Mouse (Mus musculus) forebrain, embryonic 15.5 days (tissue): ENCODE data around the gene Gm136. TPM values are rescaled to one million over a fixed set of nuclear protein-coding genes. Genes with fewer than 3 reads are reported as not detected.
A peak's percentile ranks its signal among the peaks of the same experiment; 100 is the strongest.

ENCODE experiments used
- ATAC-seq: fragments of 200-750 bp; cut with Nextera tagmentation; replicated peaks from 2 replicates; pipeline ENCODE4 v1.8.0; 2017; ENCODE audit warnings: mild to moderate bottlenecking, moderate TSS enrichment, moderate library complexity
- H3K27ac ChIP-seq: fragments of 300-500 bp; sonication (generic); replicated peaks from 2 replicates; pipeline ENCODE4 v1.5.1; 2015; ENCODE audit warnings: mild to moderate bottlenecking, inconsistent platforms
- H3K27me3 ChIP-seq: fragments of 300-500 bp; sonication (generic); 2 replicates; pipeline ENCODE4 v1.6.1; 2015; ENCODE audit warnings: inconsistent platforms
- H3K36me3 ChIP-seq: fragments of 300-500 bp; sonication (generic); 2 replicates; pipeline ENCODE4 v1.6.1; 2015; ENCODE audit warnings: mild to moderate bottlenecking, inconsistent platforms
- H3K4me1 ChIP-seq: fragments of 300-500 bp; sonication (generic); 2 replicates; pipeline ENCODE4 v1.6.1; 2015; ENCODE audit warnings: inconsistent platforms
- H3K4me2 ChIP-seq: fragments of 300-500 bp; sonication (generic); replicated peaks from 2 replicates; pipeline ENCODE4 v1.6.1; 2015; ENCODE audit warnings: mild to moderate bottlenecking, inconsistent platforms
- H3K4me3 ChIP-seq: fragments of 300-500 bp; sonication (generic); 2 replicates; pipeline ENCODE4 v1.5.1; 2015; ENCODE audit warnings: mild to moderate bottlenecking, inconsistent platforms
- H3K9ac ChIP-seq: fragments of 300-500 bp; sonication (generic); replicated peaks from 2 replicates; pipeline ENCODE4 v1.6.1; 2015; ENCODE audit warnings: mild to moderate bottlenecking, inconsistent platforms
- H3K9me3 ChIP-seq: fragments of 300-500 bp; sonication (generic); 2 replicates; pipeline ENCODE4 v1.6.1; 2016; ENCODE audit warnings: inconsistent platforms
- WGBS: fragments of 180-500 bp; shearing (Covaris S2); methylation state at CpG from one replicate; pipeline ENCODE4 v1.1.7; 2015; ENCODE audit warnings: mixed read lengths; 5-methylcytosine and 5-hydroxymethylcytosine counted together
- polyA plus RNA-seq: library from polyadenylated mRNA; unstranded; fragments of >200 nt; fragmentation: Nextera tagmentation; extraction: Ambion mirVana; gene quantifications from 2 replicates; pipeline ENCODE4 v1.2.1, GENCODE M21; 2015

Gm136 gene
- not detected in 2 replicates for polyA plus RNA-seq

DNA sequence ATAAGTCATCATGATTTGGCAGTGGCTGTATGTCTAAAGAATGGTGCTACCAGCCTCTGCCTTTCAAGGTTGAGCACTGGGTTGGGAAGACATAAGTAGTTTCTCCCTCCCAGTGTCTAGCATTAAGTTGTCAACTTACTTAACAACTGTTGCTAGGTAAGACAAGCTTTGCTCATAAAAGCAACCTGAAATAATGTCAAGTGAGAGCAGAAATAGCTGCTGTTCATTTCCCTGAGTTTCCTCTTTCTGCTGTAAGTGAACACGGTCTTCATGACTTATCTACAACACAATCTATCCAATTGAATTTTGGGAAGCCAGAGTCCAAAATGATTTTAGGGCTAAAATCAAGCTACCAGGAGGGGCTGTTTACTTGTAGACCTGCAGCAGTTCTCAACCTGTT, at the start of gene Gm136:
TSS of gene Gm136 (minus strand) at position 101 of the 400 bp plus-strand sequence.
- Histone ChIP-seq H3K4me1 (no peaks in the 10 kb centered on the region), H3K9ac (no peak within 1 kb of the TSS), H3K4me2 (no peak within 1 kb of the TSS), H3K9me3 (no peaks in the 10 kb centered on the region), H3K27me3 (no peaks in the 10 kb centered on the region), H3K27ac (no peak within 1 kb of the TSS), H3K36me3 (no peaks in the 10 kb centered on the region), H3K4me3 (no peak within 1 kb of the TSS)
- 86% methylated on average over 1 of the region's 1 CpGs for WGBS
- ATAC-seq: no peak

DNA sequence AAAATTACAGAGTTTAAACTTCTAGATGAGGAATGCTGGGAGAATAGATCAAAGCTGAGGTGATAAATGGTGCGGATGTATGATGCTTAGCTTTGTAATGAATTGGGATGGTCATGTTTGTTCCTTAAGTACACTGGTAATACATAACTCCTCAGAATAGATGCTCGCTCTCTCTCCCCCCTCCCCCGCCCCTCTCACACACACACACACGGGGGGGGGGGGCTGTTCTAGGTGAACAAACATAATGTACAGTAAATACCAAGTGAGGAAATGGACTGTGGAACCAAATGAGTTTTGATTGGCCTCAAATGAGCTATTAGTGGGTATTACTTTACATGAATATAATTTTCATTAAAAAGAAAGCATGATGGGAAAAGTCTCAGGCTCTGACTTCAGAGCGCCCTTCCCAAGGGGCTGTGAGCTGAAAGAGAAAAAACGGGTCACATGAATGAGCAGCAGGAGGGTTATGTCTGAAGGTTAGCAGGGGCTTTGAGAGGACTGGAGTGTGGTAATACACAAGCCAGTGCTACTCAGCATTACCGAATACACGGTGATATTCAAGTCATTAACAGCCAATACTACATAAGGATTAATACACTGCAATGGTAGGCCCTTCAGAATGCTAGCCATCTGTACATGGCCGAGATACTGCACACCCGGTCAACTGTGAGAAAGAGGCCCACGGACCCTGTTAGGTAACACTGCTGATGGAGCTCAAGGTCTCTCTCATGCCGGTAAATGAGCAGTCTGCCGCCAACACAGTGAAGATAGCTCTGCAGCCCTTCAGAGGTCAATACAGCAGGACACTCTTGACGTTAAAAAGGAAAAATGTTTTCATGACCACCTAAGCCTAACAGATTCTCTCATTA, 45.3 kb upstream of the Gm136 start:
- Histone ChIP-seq H3K36me3 (peaks cover 16% of the 10 kb centered on the region), H3K4me1 (no peaks in the 10 kb centered on the region), H3K9ac (no peak overlapping the region), H3K4me3 (no peak overlapping the region), H3K27ac (no peak overlapping the region), H3K27me3 (no peaks in the 10 kb centered on the region), H3K4me2 (no peak overlapping the region), H3K9me3 (no peaks in the 10 kb centered on the region)
- WGBS: 85% methylated on average over 14 of the region's 14 CpGs
- ATAC-seq: 0 out of 2 replicates have a peak, but pooled peaks have one; percentile 35

DNA sequence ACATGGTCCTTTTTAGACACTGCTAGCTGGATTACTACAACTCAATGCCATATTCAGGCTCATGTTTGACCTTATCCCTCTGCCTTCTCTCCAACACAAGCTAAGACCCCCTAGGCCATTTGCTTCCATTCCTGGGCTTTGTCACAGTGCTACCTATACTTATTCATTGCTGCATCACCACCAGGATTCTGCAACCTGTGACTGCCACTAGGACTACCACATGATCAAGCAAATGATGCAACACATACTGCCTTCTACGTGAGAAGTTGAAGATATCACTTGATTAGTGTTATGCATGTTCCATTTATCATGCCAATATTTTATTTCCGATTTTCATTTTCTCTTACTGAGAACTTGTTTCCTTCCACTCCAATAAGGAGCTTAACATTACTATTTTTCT, 41.9 kb upstream of the Gm136 start:
- Histone ChIP-seq H3K4me3 (no peak overlapping the region), H3K4me2 (no peak overlapping the region), H3K27ac (no peak overlapping the region), H3K36me3 (no peaks in the 10 kb centered on the region), H3K9ac (no peak overlapping the region), H3K9me3 (no peaks in the 10 kb centered on the region), H3K27me3 (no peaks in the 10 kb centered on the region), H3K4me1 (no peaks in the 10 kb centered on the region)
- 91% methylated on average over 2 of the region's 2 CpGs for WGBS
- ATAC-seq: no peak

DNA sequence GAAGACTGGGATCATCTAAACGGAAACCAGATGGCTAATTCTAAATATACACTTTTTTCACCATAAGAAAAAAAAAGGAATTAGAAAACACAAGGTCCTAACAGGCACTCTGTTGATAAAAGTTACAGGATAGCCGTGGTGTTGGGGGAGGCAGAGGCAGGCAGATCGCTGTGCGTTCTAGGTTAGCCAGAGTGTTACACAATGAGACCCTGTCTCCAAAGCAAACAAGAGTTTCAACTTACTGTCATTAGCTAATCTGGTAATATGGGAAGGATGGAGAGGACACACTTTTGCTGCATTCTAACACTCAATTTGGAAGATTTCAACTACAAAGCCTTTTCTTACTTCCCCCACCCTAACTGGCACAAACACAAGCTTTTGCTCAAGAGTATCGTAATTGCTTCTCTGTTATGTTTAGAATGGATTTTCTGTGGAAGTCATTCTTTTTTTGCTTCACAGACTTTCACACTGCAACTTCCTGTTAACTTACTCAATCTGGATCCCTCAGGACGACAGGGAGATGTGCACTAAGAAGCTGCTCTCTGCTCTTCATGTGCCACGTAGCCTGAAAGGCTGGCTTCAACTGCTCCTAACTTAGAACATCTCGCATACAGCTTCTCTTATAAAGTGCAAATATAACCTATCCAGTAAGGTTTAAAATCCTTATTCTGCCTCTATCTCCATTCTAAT, 41.4 kb upstream of the Gm136 start:
- Histone ChIP-seq H3K9ac (no peak overlapping the region), H3K4me2 (no peak overlapping the region), H3K36me3 (no peaks in the 10 kb centered on the region), H3K4me3 (no peak overlapping the region), H3K9me3 (no peaks in the 10 kb centered on the region), H3K27me3 (no peaks in the 10 kb centered on the region), H3K27ac (no peak overlapping the region), H3K4me1 (no peaks in the 10 kb centered on the region)
- WGBS: 85% methylated on average over 8 of the region's 8 CpGs
- no peak for ATAC-seq

DNA sequence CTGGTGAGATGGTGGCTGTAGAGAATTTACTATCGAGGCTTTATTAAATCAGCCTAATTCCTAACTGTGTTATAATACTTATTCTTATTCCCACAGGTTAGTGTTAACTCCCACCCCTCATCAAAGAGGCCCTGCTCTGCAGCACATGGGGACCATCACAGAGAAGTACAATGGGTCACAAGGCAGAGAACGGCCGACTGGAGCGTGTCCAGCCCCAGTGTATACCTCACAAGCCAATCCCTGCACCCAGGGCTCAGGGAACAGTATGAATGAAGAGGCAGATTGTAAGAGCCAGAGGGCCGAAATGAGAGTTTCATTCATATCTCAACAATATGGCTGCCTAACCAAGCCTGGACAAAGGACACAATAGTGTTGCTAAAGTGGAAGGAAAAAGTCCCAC, 40.2 kb upstream of the Gm136 start:
- no peaks in the 10 kb centered on the region for H3K4me1 ChIP-seq
- no peak overlapping the region for H3K27ac ChIP-seq
- H3K36me3 ChIP-seq: no peaks in the 10 kb centered on the region
- H3K9ac ChIP-seq: no peak overlapping the region
- H3K27me3 ChIP-seq: no peaks in the 10 kb centered on the region
- H3K4me2 ChIP-seq: no peak overlapping the region
- ATAC-seq: peak; percentile 53; the same call in 1 of the 2 replicates
- H3K4me3 ChIP-seq: no peak overlapping the region
- H3K9me3 ChIP-seq: no peaks in the 10 kb centered on the region
- 72% methylated on average over 5 of the region's 5 CpGs for WGBS

DNA sequence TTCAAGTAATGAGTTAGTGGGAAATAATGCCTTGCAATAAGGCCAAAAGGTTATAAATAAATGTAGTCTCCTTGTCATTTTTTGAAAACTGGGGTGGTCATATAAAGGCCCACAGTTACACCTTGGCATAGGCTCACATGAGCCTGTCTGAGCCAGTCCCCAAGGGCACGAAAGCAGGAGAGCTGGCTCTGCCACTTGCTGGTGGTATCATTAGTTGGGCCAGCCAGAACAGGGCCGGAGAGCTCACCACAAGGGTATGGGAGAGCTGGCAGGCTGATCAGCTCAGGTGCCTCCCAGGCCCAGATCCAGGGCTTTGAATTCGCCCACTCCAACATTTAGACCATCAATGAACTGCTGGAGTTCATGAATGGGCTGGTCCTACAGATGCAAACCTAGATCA, 30.4 kb upstream of the Gm136 start:
- Histone ChIP-seq H3K36me3 (no peaks in the 10 kb centered on the region), H3K27me3 (no peaks in the 10 kb centered on the region), H3K4me3 (no peak overlapping the region), H3K27ac (no peak overlapping the region), H3K9ac (no peak overlapping the region), H3K9me3 (no peaks in the 10 kb centered on the region), H3K4me1 (no peaks in the 10 kb centered on the region), H3K4me2 (no peak overlapping the region)
- WGBS: 93% methylated on average over 3 of the region's 3 CpGs
- no peak for ATAC-seq

DNA sequence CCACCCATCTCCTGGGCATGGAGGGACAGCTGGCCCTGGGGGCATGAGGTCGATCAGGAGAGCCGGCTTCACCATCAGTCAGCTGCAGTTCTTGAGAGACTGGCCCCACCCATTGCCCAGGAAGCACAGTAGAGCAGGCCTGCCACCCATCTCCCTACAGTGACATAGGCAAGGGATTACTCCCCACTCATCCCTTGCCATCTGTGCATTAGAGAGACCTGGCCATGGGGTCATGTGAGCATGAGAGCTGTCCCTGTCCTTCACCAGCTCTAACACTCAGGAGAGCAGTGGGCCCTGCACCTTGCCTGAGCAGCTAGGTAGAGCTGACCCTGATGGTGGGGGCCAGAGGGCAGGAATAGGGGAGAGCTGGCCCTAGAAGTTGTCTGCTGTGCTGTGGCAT, 29.6 kb upstream of the Gm136 start:
- Histone ChIP-seq H3K9me3 (no peaks in the 10 kb centered on the region), H3K4me1 (no peaks in the 10 kb centered on the region), H3K27ac (no peak overlapping the region), H3K4me2 (no peak overlapping the region), H3K4me3 (no peak overlapping the region), H3K9ac (no peak overlapping the region), H3K27me3 (no peaks in the 10 kb centered on the region), H3K36me3 (no peaks in the 10 kb centered on the region)
- ATAC-seq: no peak; the same call in 1 of the 2 replicates
- 88% methylated on average over 2 of the region's 2 CpGs for WGBS

DNA sequence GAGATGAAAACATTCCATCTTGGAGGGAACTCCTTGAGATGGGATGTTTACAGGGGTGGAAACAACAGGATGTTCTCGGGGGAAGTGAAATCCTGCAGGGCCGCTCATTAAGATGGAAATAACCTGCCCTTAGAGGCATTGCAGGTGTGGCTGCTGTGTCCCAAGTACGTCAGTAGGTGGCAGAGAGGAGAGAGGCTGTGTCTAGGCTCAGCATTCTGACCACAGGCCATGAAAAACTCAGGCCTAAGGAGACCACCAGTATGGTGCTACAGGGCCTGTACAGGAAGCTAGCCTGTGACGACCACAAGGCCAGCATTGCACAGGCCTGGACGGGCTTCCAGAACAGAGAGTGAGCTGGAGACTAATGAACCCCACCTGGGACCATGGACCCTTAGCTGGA, 28.8 kb upstream of the Gm136 start:
- no peak overlapping the region for H3K4me2 ChIP-seq
- no peaks in the 10 kb centered on the region for H3K27me3 ChIP-seq
- H3K4me1 ChIP-seq: no peaks in the 10 kb centered on the region
- no peak for ATAC-seq
- WGBS: 53% methylated on average over 5 of the region's 5 CpGs
- no peak overlapping the region for H3K9ac ChIP-seq
- no peaks in the 10 kb centered on the region for H3K36me3 ChIP-seq
- H3K4me3 ChIP-seq: no peak overlapping the region
- no peaks in the 10 kb centered on the region for H3K9me3 ChIP-seq
- H3K27ac ChIP-seq: no peak overlapping the region

DNA sequence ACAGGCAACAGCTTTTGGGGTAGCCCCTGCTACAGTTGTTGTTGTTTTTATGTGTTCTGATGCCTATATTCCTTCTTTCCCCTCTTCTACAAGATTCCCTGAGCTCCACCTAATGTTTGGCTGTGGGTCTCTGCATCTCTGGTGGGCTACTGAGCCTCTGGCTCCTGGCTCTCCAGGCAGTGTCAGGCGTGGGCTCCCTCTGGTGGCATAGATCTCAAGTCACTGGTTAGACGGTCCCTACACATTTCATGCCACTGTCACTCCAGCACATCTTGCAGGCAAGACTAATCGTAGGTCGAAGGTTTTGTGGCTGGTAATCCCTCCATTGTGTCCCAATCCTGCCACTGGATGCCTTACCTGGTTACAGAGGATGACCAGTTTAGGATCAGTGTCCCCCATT, 26.7 kb upstream of the Gm136 start:
- no peak overlapping the region for H3K4me3 ChIP-seq
- H3K9me3 ChIP-seq: no peaks in the 10 kb centered on the region
- H3K27ac ChIP-seq: no peak overlapping the region
- H3K4me2 ChIP-seq: no peak overlapping the region
- 22% methylated on average over 4 of the region's 4 CpGs for WGBS
- H3K27me3 ChIP-seq: no peaks in the 10 kb centered on the region
- H3K4me1 ChIP-seq: peaks cover under 1% of the 10 kb centered on the region
- ATAC-seq: no peak
- H3K36me3 ChIP-seq: no peaks in the 10 kb centered on the region
- no peak overlapping the region for H3K9ac ChIP-seq

DNA sequence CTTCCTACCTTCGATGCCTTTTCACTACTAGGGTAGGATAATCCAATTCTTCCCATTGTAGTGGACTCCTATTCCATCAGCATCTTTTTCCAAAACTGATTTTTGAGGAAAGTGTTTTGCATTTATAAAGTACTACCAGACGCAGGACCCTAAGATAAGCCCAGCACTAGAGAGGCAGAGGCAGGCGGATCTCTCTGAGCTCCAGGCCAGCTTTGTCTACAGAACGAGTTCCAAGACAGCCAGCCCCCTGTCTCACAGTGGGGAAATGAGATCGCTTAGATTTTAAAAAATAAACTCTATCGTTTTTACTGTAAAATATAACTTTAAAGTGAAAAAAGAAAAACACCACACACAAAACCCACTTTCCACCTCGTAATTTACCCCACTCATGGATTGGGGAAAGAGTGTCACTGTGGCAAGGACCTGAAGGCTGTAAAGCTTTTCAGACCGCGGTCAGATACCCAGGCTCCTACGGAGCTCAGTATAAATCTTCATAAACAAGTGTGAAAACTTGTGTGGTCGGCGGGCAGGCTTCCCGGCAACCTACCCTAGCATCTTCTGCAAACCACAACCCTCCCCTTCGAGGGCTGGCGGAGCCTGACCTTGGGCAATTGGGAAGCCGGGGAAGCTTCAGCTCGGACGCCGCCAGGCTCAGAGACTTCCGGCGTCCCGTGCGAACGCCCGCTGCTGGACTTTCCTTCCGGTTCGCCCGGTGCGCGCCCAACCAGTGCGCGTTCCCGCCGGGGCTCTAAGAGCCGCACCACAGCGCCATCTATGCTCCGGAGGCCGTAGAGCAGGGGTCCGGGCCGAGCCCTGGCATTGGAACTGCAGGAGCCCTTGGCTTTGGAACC, 21.8 kb upstream of the Gm136 start, which contains the start of gene Smim8:
TSS of gene Smim8 (minus strand) at position 747 of the 851 bp plus-strand sequence.
- H3K27me3 ChIP-seq: 0 out of 2 replicates have a peak, but pooled peaks cover 3% of the 10 kb centered on the region
- peak within 1 kb of the TSS; percentile 64 for H3K4me3 ChIP-seq
- 5% methylated on average over 40 of the region's 40 CpGs for WGBS

DNA sequence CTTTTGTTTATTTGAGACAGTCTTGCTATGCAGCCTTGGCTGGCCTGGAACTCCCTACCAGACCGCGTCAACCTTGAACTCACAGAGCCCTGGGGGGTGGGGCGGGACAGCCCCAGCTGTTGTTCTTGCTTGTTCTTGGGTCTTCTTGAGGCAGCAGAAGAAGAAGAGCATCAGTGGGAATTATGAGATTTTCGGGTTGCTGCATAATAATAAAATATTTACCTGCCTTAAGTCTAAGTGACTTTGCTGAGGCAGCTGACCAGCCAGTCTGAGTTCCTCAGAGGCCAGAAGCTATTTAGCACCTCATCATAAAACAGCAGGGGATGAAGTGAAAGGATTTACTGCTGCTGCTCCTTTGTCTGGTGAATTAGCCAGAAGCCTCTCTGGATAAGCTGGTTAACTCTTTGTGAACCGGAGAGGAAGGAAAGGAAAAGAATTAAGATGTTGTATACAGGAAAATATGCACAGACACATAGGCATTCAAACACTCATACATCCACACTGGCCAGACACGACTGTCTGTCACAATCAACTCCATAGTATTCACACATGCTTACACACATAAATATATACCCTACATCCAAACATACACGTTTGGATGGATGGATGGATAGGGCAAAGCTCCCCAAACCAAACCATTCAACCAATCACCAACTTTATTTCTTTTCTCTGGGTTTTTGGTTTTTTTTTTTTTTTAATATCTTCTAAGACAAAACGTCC, 15.7 kb upstream of the Gm136 start:
- Histone ChIP-seq H3K27me3 (0 out of 2 replicates have a peak, but pooled peaks cover 3% of the 10 kb centered on the region), H3K36me3 (peaks cover 10% of the 10 kb centered on the region), H3K4me3 (no peak overlapping the region), H3K9ac (no peak overlapping the region), H3K4me1 (0 out of 2 replicates have a peak, but pooled peaks cover 6% of the 10 kb centered on the region), H3K27ac (no peak overlapping the region), H3K4me2 (no peak overlapping the region), H3K9me3 (no peaks in the 10 kb centered on the region)
- ATAC-seq: no peak
- WGBS: 11% methylated on average over 8 of the region's 8 CpGs

More for the DNA sequence above, 21.8 kb upstream of the Gm136 start, which contains the start of gene Smim8:
- Histone ChIP-seq H3K4me2 (peak within 1 kb of the TSS; percentile 73), H3K9ac (peak within 1 kb of the TSS; percentile 64), H3K27ac (peak within 1 kb of the TSS; percentile 72), H3K36me3 (no peaks in the 10 kb centered on the region), H3K9me3 (no peaks in the 10 kb centered on the region), H3K4me1 (peaks cover 8% of the 10 kb centered on the region)
- ATAC-seq: peak; percentile 95
